Mouse (Mus musculus) right cerebral cortex, postnatal 36 days (tissue): ENCODE data around the gene Lrp1.

Experiments
- DNase-seq, 2 experiments: peaks; one replicate each; pipeline ENCODE4 v3.0.0; 2022; ENCODE audit warnings: low spot score in 2 of 2, mixed read lengths in 1 of 2

The Lrp1 gene

GRCm38 (mm10) chr10:127592850-127593249 lies 28.1 kb downstream of the Lrp1 start:
- DNase-seq, result no peak

GRCm38 (mm10) chr10:127592423-127592822 lies 28.5 kb downstream of the Lrp1 start:
- DNase-seq, result no peak

GRCm38 (mm10) chr10:127591514-127591913 lies 29.4 kb downstream of the Lrp1 start:
- DNase-seq, result no peak

GRCm38 (mm10) chr10:127590831-127591451 lies 30.0 kb downstream of the Lrp1 start:
- no peak for DNase-seq

GRCm38 (mm10) chr10:127590256-127590655 lies 30.7 kb downstream of the Lrp1 start:
- DNase-seq, result no peak

DNA sequence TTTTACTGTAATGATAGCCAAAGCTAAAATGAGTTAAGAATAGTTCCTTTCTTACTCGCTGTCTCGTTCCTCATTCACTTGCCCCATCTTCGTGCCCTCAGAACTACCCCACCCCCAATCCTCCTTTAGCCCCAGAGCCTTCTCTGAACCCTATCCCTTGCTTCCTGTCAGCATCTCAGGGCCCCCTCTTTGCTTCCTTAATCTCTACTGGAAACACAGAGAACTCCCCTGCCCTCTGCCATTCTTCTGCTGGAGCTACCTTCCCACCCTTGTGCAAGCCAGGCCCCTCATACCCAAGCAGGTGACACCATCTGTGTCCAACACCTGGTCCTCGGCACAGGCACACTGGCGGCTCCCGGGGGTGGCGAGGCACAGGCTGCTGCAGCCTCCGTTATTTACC lies 33.2 kb downstream of the Lrp1 start:
- no peak for DNase-seq

DNA sequence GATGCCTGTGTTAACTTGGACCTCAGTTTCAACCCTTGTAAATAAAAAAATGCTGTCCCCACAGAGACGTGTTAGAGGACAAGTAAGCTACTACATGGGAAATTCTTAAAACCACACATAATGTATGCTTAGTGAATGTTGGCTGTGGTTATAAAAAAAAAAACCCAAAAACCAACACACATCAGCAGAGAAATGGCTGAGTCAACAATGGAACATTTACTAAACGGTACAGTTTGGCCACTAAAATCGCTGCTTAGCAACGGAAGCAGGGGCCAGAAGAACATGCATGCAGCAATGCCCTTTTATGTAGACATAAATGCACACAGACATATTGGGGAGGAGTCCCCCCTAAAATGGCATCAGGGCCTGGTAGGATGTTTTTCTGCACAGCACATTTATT lies 34.7 kb downstream of the Lrp1 start:
- no peak for DNase-seq

DNA sequence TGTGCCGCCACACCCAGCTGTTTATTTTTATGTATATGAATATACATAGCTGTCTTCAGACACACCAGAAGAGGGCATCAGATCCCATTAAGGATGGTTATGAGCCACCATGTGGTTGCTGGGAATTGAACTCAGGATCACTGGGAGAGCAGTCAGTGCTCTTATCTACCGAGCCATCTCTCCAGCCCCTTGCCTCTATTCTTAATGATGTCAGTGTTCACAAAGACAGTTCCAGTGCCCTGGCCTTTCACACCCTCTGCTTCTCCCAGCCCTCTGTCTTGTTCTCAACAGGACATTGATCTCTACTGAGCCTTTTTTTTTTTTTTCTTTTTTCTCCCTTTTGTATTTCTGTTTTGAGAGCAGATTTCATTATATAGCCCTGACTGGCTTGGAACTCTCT lies 35.4 kb downstream of the Lrp1 start:
- DNase-seq, result no peak

GRCm38 (mm10) chr10:127583649-127584048 lies 37.3 kb downstream of the Lrp1 start:
- no peak for DNase-seq

GRCm38 (mm10) chr10:127581291-127581690 lies 39.7 kb downstream of the Lrp1 start:
- no peak for DNase-seq

- no peak for DNase-seq
Observed at GRCm38 (mm10) chr10:127577982-127578381, 43.0 kb downstream of the Lrp1 start.

- DNase-seq, result no peak
Observed at GRCm38 (mm10) chr10:127577156-127577555, 43.8 kb downstream of the Lrp1 start.

GRCm38 (mm10) chr10:127576381-127576961 lies 44.5 kb downstream of the Lrp1 start:
- DNase-seq, result no peak

DNA sequence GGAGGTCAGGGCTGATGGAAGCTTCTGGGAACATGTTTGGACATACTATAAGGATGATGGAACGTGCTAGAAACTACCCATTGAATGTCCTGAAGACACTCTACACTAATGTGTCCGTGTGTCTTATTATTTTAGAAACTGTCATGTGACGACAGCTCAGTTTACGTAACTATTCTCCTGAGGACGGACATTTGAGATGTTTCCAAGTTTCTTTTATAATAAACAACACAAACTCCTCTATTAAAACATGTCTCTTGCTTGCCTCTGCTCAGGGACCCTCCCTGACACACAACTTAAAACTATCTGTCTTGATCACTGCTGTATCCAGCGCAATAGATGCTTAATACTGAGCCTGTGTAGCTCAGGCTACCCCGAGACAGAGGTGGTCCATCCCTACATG lies 45.2 kb downstream of the Lrp1 start:
- no peak for DNase-seq

DNA sequence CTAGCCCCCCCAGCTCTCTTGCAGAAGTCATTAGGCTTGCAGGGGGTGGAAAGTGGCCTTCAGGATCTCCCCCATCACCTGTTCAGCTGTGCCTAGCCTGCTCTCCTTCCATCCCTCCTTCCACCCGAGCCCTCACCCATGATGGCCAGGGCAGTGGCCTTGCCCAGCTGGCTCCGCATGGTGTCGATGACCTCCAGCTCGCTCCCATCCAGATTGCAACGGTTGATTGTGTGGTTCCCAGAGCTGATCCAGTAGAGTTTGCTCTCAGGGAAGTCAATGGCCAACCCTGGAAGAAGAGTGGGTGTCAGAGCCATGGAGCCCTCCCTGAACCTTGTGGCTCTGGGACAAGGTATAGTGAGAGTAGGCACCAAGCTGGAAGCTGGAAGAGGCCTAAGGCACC lies 48.7 kb downstream of the Lrp1 start:
- DNase-seq, result no peak

DNA sequence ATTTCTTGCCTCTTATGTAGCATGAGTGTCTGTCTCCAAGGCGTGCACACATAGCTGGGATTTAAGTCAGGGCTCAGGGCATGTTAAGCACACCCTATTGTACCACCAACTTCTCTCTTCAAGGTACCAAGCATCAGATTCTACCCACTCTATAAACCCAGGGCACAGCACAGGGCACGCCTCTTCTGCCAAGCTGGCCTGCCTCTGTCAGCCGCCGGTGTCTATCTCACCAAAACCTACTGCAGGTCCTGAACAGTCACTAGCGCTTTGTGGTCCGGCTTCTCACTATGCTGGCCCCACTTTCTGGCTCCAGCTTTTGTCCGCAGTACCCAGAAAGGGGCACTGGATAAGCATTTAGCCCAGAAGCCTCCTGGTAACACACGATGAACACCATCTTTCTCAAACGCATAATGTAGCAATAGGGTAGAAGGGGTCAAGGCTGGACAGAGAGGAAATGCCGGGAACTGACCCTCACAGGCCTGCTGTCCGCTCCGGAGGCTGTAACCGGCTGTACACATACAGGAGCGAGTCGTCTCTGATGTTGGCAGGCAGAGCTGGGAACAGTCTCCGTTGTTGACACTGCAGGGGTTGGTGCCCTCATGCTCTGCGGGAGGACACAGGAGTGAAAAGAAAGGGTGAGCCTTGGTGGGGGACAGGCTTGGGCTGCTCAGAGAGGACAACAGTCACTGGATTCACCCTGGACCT lies 49.9 kb downstream of the Lrp1 start:
- DNase-seq, result no peak

GRCm38 (mm10) chr10:127570384-127570783 lies 50.6 kb downstream of the Lrp1 start:
- no peak for DNase-seq

- DNase-seq, result no peak
Observed at GRCm38 (mm10) chr10:127569450-127569849, 51.5 kb downstream of the Lrp1 start.

DNA sequence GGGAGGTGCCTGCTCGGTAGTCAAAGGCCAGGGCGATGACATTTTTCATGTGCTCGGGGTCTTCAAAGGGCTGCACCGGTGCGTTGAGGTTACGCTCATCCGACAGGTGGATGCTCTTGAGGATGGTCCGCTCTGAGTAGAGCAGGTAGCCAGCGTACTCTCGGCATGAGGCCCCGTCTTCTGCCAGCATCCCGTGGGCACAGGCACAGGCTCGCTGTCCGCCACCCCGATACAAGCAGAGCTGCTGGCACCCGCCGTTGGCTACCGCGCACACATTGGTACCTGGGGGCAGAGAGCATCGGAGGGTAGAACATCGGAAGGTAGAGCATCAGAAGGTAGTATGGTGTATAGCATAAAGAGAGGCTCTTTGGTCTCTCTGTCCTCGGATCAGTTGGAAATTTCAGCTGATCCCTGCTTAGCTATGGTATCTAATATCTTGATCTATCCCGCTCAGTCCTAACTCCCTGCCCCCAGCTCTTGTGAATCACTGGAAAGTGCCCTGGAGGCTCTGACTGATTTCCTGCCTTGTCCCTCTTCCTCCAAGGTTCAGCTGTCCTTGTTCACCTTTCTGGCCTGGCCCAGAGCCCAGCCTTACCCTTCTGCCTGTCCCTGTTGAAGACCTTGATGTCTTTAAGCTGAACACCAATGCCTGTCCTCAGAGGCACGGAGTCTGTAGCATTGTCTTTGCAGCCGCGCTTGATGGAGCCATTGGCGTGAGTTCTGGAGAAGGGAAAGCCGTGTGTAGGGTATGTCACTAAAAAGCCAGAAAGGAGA lies 54.2 kb downstream of the Lrp1 start:
- no peak for DNase-seq

GRCm38 (mm10) chr10:127564301-127564700 lies 56.6 kb downstream of the Lrp1 start:
- no peak for DNase-seq

GRCm38 (mm10) chr10:127563840-127564239 lies 57.1 kb downstream of the Lrp1 start:
- DNase-seq, result no peak

GRCm38 (mm10) chr10:127561145-127561544 lies 59.8 kb downstream of the Lrp1 start:
- no peak for DNase-seq

DNA sequence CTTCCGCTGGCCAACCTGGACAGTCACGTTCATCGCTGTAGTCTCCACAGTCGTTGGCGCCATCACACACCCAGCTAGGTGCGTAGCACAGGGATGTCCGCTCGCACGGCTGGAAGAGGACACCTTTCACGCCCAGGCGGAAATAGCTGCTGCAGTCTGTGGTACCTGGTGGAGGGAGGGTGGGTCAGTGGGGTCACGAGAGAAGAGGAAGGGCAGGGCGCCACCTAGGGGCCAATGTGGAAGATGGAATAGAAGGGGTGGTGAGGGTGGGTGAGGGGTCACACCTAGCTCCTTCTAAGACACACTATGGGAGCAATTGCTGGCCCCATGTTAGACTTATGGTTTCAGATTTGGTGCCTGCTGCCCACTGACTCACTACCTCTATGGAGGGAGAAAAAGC lies 63.6 kb downstream of the Lrp1 start:
- no peak for DNase-seq
